Mouse (Mus musculus) heart, embryonic 14.5 days (tissue): ENCODE measurements around the gene Cyp4a12a. TPM values are rescaled to one million over a fixed set of nuclear protein-coding genes. Genes with fewer than 3 reads are reported as not detected.
A peak's percentile ranks its signal among the peaks of the same experiment; 100 is the strongest.
"Not testable (repeated sequence)": the region's sequence is repeated elsewhere in the genome, so short reads cannot be mapped to it uniquely, and the experiment has no call there.

Experiments
- ATAC-seq: fragments of 200-750 bp; cut with Nextera tagmentation; 2 replicates; pipeline ENCODE4 v1.8.0; 2017; ENCODE audit warnings: low read depth, moderate TSS enrichment; ENCODE audit not compliant: insufficient number of reproducible peaks, insufficient read depth, low FRiP score
- H3K27ac ChIP-seq, 2 experiments: fragments of 200-500 bp in 1 of 2; fragments of 300-500 bp in 1 of 2; sonication (generic) in 1 of 2; replicated peaks in 1 of 2; 2 replicates each; pipeline ENCODE4 v1.5.1; 2012 to 2014; ENCODE audit warnings: low read depth in 2 of 2, low read length in 2 of 2, control low read depth in 1 of 2, mild to moderate bottlenecking in 1 of 2, mixed read lengths in 1 of 2; ENCODE audit not compliant: control insufficient read depth in 1 of 2, insufficient read depth in 1 of 2
- H3K27me3 ChIP-seq: fragments of 300-500 bp; sonication (generic); 2 replicates; pipeline ENCODE4 v1.6.1; 2014; ENCODE audit warnings: mild to moderate bottlenecking, low read length, control low read depth; ENCODE audit not compliant: control insufficient read depth, insufficient read depth
- H3K36me3 ChIP-seq: fragments of 300-500 bp; sonication (generic); 2 replicates; pipeline ENCODE4 v1.6.1; 2014; ENCODE audit warnings: mild to moderate bottlenecking, control low read depth, low read length, mixed read lengths; ENCODE audit not compliant: control insufficient read depth, insufficient read depth
- H3K4me1 ChIP-seq, 2 experiments: fragments of 200-500 bp in 1 of 2; fragments of 300-500 bp in 1 of 2; sonication (generic) in 1 of 2; 2 replicates each; pipeline ENCODE4 v1.6.1; 2012 to 2014; ENCODE audit warnings: low read length in 2 of 2, control low read depth in 1 of 2, mixed read lengths in 1 of 2; ENCODE audit not compliant: control insufficient read depth in 2 of 2, insufficient read depth in 2 of 2
- H3K4me2 ChIP-seq: fragments of 300-500 bp; sonication (generic); 2 replicates; pipeline ENCODE4 v1.6.1; 2014; ENCODE audit warnings: mild to moderate bottlenecking, low read length
- H3K4me3 ChIP-seq, 2 experiments: fragments of 200-500 bp in 1 of 2; fragments of 300-500 bp in 1 of 2; sonication (generic) in 1 of 2; 2 replicates each; pipeline ENCODE4 v1.5.1; 2012 to 2014; ENCODE audit warnings: low read length in 2 of 2, mild to moderate bottlenecking in 2 of 2, control low read depth in 1 of 2, low read depth in 1 of 2, moderate library complexity in 1 of 2; ENCODE audit not compliant: control insufficient read depth in 1 of 2, insufficient read depth in 1 of 2
- H3K9ac ChIP-seq: fragments of 300-500 bp; sonication (generic); 2 replicates; pipeline ENCODE4 v1.6.1; 2014; ENCODE audit warnings: mild to moderate bottlenecking, low read length
- H3K9me3 ChIP-seq: fragments of 300-500 bp; sonication (generic); 2 replicates; pipeline ENCODE4 v1.6.1; 2016; ENCODE audit warnings: low read length, control low read depth; ENCODE audit not compliant: control insufficient read depth
- WGBS: fragments of 180-500 bp; shearing (Covaris S2); extraction: QIAGEN DNeasy Blood & Tissue Kit; methylation state at CpG from one replicate; pipeline ENCODE4 v1.1.7; 2014; 5-methylcytosine and 5-hydroxymethylcytosine counted together
- polyA plus RNA-seq: library from polyadenylated mRNA; unstranded; fragments of >200 nt; fragmentation: Nextera tagmentation; extraction: Ambion mirVana; gene quantifications from 2 replicates; pipeline ENCODE4 v1.2.1, GENCODE M21; 2014

Gene Cyp4a12a
- not detected in 2 replicates for polyA plus RNA-seq

- ATAC-seq: not testable (repeated sequence)
Observed at GRCm38 (mm10) chr4:115298746-115299145, at the start of gene Cyp4a12a. Gene Cyp4a12a (plus strand): TSS chr4:115299046.

GRCm38 (mm10) chr4:115264687-115265569 lies 33.9 kb upstream of the Cyp4a12a start:
- H3K4me3 ChIP-seq, H3K9me3 ChIP-seq, H3K27me3 ChIP-seq, H3K9ac ChIP-seq, H3K36me3 ChIP-seq, ATAC-seq, H3K4me2 ChIP-seq, H3K27ac ChIP-seq, H3K4me1 ChIP-seq: not testable (repeated sequence)
- WGBS: 83% methylated on average over 3 of the region's 4 CpGs

More at GRCm38 (mm10) chr4:115298746-115299145, at the start of gene Cyp4a12a:
- H3K9me3 ChIP-seq, H3K4me1 ChIP-seq, H3K27me3 ChIP-seq, H3K4me2 ChIP-seq, H3K4me3 ChIP-seq, H3K36me3 ChIP-seq, H3K9ac ChIP-seq, H3K27ac ChIP-seq: not testable (repeated sequence)

- 92% methylated on average over 2 of the region's 3 CpGs for WGBS
- H3K4me3 ChIP-seq, H3K4me1 ChIP-seq, H3K27me3 ChIP-seq, H3K9me3 ChIP-seq, H3K9ac ChIP-seq, H3K4me2 ChIP-seq, ATAC-seq, H3K27ac ChIP-seq, H3K36me3 ChIP-seq: not testable (repeated sequence)
Observed at GRCm38 (mm10) chr4:115278215-115278982, 20.4 kb upstream of the Cyp4a12a start.

- Histone ChIP-seq H3K9me3 (no peaks in the 10 kb centered on the region), H3K4me3 (no peak overlapping the region), H3K4me2 (peak overlapping the region; percentile 65), H3K27me3 (no peaks in the 10 kb centered on the region), H3K9ac (no peak overlapping the region), H3K36me3 (no peaks in the 10 kb centered on the region), H3K27ac (no peak overlapping the region), H3K4me1 (no peaks in the 10 kb centered on the region; a peak in 1 of 4 replicates)
- ATAC-seq: no peak
Observed at GRCm38 (mm10) chr4:115280342-115280741, 18.5 kb upstream of the Cyp4a12a start.

GRCm38 (mm10) chr4:115280779-115281178 lies 18.1 kb upstream of the Cyp4a12a start:
- H3K27ac ChIP-seq, H3K9me3 ChIP-seq, H3K36me3 ChIP-seq, ATAC-seq, H3K9ac ChIP-seq, H3K4me1 ChIP-seq, H3K27me3 ChIP-seq: not testable (repeated sequence)
- Histone ChIP-seq H3K4me2 (peak overlapping the region; percentile 65), H3K4me3 (peak overlapping the region; percentile 35 to 41)
- WGBS: 14% methylated on average over 9 of the region's 10 CpGs

GRCm38 (mm10) chr4:115281231-115281767 lies 17.5 kb upstream of the Cyp4a12a start:
- 10% methylated on average over 20 of the region's 23 CpGs for WGBS
- not testable (repeated sequence) for H3K27ac ChIP-seq, H3K27me3 ChIP-seq, H3K9ac ChIP-seq, H3K4me1 ChIP-seq, H3K9me3 ChIP-seq, ATAC-seq, H3K36me3 ChIP-seq
- peak overlapping the region; percentile 65 for H3K4me2 ChIP-seq
- peak overlapping the region; percentile 35 to 41 for H3K4me3 ChIP-seq

GRCm38 (mm10) chr4:115325722-115326121 lies 26.9 kb downstream of the Cyp4a12a start:
- not testable (repeated sequence) for H3K9me3 ChIP-seq, H3K36me3 ChIP-seq, H3K4me2 ChIP-seq, H3K9ac ChIP-seq, ATAC-seq, H3K27me3 ChIP-seq, H3K4me1 ChIP-seq, H3K27ac ChIP-seq, H3K4me3 ChIP-seq
